Mouse (Mus musculus): ENCODE results near the gene Fam20b. TPM values are rescaled to one million over a fixed set of nuclear protein-coding genes. Genes with fewer than 3 reads are reported as not detected.

Gene Fam20b
- total RNA-seq (2021) = 10 to 100 TPM; 28.5 to 35.2 TPM
- long read RNA-seq, experiment 1, full-length matches to known transcripts = 28 of 37 reads
- long read RNA-seq, experiment 1, partial matches to known transcripts = 3 of 37 reads
- long read RNA-seq, experiment 1, other reads (novel, unspliced or antisense) = 6 of 37 reads
- long read RNA-seq, experiment 2, full-length matches to known transcripts = 23 of 32 reads
- long read RNA-seq, experiment 2, partial matches to known transcripts = 2 of 32 reads
- long read RNA-seq, experiment 2, other reads (novel, unspliced or antisense) = 7 of 32 reads

DNA sequence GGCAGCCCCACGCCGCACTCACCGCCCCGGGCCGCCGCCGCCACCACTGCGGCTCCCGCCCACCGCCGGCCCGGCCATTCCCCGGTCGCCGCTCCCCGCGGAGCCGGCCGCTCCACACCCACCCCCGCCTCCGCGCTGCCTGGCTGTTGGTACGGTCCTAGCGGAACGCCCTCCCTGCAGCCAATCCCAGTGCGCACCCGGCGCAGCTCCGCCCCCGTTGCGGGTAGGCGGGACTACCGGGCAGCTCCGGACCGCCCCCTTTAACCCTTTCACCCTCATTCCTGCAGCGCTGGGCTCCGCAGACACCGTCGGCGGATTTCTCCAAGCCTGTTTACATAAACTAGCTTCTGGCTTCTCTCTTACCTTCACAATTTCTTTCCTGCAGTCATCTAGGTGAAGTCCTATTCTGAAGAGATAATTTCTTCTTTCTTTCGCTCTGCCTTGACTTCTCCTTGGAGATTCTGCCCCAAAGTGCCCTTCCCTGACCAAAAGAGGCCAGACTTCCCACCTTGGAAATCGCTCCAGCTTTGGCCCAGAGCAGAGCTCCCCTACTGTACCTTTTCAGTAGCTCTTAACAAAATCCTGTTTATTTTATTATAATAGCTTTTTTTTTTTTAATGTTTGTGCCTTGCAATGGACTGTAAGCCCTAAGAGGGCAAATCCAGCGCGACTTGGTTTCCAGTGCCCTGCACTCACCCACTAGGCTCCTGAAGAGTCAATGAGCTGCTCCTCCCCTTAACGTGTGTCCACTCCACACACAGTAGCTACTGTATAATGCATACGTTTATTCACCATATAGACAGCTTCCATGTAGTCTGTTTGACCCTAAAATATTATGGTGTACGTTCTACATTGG lies at the start of gene Fam20b:
Gene Fam20b, minus strand, starts transcription at position 137 of the 856 bp plus-strand sequence.
- peak within 1 kb of the TSS; percentile 89 for H3K27ac ChIP-seq
- intact Hi-C loops (cut with DNase I) = loop anchor here (5.0 kb wide), 1 partner anchor 162 kb away; the partner anchor contains the start of gene Abl2
- TF ChIP-seq CTCF (IDR thresholded peaks at IDR 0.05) = no peak
- H3K4me3 ChIP-seq = peak within 1 kb of the TSS; percentile 92
- peak; percentile 99 for DNase-seq

DNA sequence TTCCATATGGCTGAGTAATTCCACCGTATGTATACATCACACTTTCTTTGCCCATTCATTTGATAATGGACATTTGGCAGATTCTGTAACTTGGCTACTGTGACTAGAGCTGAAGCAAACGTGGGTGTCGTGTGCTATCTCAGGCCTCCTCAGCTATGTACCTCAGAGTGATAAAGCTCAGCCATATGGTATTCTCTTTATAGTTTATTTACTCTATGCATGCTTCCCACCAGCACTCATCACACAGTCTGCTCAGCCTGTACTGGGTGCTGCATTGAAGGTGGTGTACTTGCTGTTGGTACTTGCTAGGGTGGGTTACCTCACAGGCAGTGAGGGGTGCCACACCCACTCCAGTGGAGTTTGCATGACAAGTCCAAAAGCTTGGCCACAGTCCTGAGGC lies 46.4 kb upstream of the Fam20b start:
- H3K4me3 ChIP-seq = no peak overlapping the region
- no peak overlapping the region for H3K27ac ChIP-seq
- intact Hi-C loops (cut with DNase I) = no loop called here
- TF ChIP-seq CTCF (IDR thresholded peaks at IDR 0.05) = no peak
- DNase-seq = no peak

DNA sequence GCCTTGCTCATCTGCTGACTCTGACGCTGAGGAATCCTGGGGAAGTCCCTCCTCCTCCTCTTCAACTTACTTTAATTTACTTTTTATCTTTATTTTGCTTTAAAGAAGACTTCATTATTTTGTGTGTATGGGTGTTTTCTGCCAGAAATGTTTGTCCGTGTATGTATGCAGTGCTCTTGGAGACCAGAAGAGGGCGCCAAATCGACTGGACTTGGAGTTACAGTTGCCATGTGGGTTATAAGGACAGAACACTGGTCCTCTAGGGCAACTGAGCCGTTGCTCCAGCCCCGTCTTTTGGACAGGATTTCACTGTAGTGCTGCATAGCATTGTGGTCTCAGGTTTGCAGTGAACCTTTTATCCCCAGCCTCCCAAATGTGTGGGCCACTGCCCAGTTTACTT lies 45.7 kb upstream of the Fam20b start:
- no peak overlapping the region for H3K27ac ChIP-seq
- no peak for DNase-seq
- TF ChIP-seq CTCF (IDR thresholded peaks at IDR 0.05) = peak; percentile 31; the same call in 1 of the 2 replicates
- intact Hi-C loops (cut with DNase I) = no loop called here
- H3K4me3 ChIP-seq = no peak overlapping the region

DNA sequence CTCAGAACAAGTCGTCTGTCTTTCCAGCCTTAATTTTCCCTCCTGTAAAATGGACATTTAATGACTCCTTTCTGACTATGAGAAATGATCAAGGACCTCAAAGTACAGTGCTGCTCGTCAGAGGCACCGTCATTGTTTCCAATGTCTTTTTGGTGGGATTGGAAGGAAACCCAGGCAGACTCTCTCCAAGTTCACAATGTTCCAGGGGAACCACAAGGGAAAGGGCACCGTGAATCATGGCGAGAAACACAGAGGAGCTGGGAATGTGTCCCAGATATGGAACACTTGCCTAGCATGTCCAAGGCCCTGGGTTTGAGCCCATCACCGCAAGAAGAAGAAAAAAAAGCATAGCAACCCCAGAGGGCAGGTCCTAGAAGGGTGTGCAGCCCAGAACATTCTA lies 44.4 kb upstream of the Fam20b start:
- intact Hi-C loops (cut with DNase I) = no loop called here
- peak; percentile 36 for DNase-seq
- no peak for TF ChIP-seq CTCF (IDR thresholded peaks at IDR 0.05)

DNA sequence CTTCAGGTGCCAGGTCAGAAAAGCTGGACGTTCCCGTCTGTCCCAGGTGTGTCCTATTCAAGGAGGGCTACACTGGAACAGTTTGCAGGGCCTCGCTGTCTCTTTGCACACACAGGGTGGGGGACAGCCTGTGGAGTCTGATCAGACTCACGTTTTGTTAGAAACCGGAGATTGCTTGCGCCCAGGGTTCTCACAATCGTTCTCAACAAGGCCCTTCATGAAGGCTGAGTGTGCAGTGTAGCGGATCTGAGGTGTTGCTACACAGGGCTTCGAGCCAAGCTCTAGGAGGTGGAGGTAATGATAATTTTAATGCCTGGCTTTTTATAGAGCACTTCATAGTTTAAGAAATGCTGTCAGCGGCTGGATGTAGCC lies 42.5 kb upstream of the Fam20b start:
- DNase-seq = no peak
- Histone ChIP-seq H3K27ac (no peak overlapping the region), H3K4me3 (no peak overlapping the region)
- no peak for TF ChIP-seq CTCF (IDR thresholded peaks at IDR 0.05)
- intact Hi-C loops (cut with DNase I) = no loop called here

More for the DNA sequence above, 44.4 kb upstream of the Fam20b start:
- Histone ChIP-seq H3K4me3 (no peak overlapping the region), H3K27ac (0 out of 2 replicates have a peak overlapping the region, but pooled peaks have one; percentile 2)

DNA sequence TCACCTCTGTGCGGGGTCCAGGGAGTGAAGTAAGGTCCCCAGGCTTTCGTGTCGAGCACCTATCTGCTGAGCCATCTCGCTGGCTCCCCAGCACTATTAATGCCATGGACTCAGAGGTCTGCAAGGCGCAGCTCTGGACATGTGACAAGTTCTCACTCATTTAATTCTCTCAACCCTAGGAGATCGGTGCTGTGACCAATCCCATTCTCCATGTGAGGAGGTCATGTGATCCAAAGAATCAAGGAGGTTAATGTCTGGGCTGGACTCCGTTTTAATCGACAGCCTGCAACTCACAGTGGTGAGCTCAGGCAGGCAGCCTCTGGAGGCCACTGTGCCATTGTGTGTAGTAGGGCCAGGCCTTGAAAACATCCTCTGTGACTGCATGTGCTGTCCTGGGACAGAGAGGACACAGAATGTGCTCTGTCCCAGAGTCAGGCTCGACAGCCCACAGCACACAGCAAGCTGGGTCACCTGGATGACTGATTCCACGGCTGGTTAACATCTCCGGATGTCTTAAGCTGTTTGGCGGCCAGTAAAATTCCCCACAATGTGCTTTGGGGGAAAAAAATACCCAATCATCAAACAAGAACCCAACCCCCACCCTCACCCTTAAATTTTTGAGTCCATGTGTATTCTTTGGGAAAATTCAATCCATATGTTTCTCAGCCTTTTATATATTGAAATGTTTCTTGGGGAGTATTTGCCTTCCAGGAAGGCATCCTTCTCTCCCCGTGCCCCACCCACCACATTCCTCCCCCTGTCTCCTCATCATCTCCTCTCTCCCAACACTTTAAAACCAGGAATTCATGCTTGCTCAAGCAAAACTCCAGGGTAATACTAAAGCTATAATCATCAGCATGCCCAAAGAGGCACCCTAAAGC lies 41.9 kb upstream of the Fam20b start:
- TF ChIP-seq CTCF (IDR thresholded peaks at IDR 0.05) = no peak
- intact Hi-C loops (cut with DNase I) = no loop called here
- H3K27ac ChIP-seq = no peak overlapping the region
- no peak for DNase-seq
- no peak overlapping the region for H3K4me3 ChIP-seq

DNA sequence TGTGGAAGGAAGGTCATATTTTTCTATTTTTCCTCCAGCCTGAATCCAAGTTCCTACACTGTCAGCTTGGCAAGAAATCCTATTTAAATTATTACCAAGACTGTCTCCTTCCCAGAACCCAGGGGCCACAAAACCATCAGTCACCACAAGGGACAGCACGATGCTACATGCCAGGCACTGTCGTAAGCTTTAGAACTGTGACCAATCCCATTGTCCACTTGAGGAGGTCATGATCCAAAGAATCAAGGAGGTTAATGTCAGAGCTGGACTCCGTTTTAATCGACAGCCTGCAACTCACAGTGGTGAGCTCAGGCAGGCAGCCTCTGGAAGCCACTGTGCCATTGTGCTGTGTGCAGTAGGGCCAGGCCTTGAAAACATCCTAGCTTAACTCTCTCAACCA lies 39.4 kb upstream of the Fam20b start:
- TF ChIP-seq CTCF (IDR thresholded peaks at IDR 0.05) = no peak
- Histone ChIP-seq H3K27ac (peak overlapping the region; percentile 31; the same call in 1 of the 2 replicates), H3K4me3 (no peak overlapping the region)
- intact Hi-C loops (cut with DNase I) = no loop called here
- DNase-seq = no peak

DNA sequence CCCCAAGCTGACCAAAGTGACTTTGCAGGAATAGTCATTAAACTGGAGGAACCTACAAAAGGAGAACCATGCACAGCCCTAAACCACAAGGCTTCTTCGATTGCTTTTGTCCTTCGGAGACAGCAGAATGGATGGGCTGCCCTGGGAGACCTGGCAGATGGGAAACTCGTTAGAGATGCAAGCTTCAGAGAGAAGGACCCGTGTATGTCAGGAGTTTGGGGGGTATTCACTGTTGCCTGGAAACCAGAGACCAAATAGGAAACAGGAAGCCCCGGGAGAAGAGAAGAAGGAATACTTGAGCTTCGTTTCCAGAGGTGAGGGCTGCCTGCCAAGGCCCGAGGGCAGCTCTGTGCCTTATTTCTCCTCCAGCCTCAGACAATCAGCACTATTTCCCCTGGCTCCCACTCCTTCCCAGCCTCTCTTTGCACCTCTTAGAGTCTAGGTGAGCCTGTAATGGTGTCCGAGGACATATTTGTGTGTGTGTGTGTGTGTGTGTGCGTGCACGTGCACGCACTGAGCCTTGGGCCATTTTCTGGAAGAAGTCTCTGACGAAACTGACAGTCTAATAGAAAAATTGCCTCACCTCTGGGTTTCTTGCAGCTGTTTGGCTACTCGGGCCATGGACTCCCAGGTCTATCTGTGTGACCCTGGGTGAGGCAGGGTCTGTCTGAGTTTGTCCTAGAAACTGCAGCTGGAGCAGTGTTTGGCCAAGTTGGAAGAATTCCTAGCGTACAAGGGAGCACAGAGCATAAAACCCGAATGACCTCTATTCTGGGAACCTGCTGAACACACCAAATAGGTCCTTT lies 35.9 kb upstream of the Fam20b start:
- peak overlapping the region; percentile 4; the same call in 1 of the 2 replicates for H3K4me3 ChIP-seq
- intact Hi-C loops (cut with DNase I) = loop anchor here (5.0 kb wide), 1 partner anchor 132 kb away; no protein-coding TSS in a partner anchor
- H3K27ac ChIP-seq = peak overlapping the region; percentile 74

DNA sequence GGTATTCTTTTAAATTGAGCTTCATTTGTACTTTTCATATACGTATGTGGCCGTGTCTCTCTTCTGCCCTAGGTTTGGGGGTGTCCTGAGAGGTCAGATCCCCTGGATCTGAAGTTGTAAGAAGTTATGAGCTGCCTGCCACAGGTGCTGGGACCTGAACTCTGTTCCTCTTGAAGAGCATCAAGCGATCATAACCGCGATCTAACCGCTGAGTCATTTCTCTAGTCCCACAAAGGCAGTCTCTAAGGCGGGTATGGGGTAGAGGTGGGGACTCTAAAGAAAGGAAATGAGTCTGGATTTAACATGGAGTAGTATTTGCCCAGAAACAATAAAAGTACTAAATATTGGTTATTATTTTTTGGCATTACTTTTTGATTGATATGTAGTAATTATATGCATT lies 34.1 kb upstream of the Fam20b start:
- no peak for TF ChIP-seq CTCF (IDR thresholded peaks at IDR 0.05)

More for the DNA sequence above, 35.9 kb upstream of the Fam20b start:
- peak; percentile 67 for DNase-seq
- no peak for TF ChIP-seq CTCF (IDR thresholded peaks at IDR 0.05)

DNA sequence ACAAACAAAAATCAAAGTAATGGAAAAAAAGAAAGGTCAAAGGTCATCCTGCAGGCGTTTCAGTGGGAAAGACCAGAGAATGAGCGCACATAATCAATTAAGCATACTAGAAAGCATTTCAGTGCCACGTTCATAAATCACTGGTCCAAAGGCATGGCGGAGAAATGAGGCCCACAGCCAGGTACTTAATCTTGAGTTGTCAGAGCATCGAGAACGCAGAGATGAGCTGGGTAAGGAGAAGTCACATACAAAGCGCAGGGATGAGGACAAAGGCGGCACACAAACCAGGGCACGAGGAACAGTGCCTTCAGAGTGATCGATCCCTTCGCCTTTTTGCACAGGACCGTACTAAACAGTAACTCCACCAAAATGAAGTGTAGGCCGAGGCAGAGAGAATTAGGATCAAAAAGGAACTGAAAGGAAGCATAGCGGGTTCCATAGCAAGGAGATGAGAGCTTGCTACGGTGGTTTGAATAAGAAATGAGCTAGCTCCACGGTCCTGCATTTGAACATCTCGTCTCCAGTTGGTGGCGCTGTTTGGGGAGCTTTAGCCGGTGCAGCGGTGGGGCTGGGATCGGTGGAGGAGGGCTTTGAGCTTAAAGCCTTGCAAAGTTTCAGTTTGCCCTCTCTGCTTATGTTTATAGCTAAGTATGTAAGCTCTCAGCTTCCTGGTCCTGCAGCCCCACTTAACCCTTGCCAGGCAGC lies 33.3 kb upstream of the Fam20b start:
- intact Hi-C loops (cut with DNase I) = loop anchor here (5.0 kb wide), 1 partner anchor 135 kb away; no protein-coding TSS in a partner anchor
- peak overlapping the region; percentile 62; the same call in 1 of the 2 replicates for H3K27ac ChIP-seq
- H3K4me3 ChIP-seq = peak overlapping the region; percentile 69

More for the DNA sequence above, 34.1 kb upstream of the Fam20b start:
- DNase-seq = no peak
- Histone ChIP-seq H3K4me3 (no peak overlapping the region), H3K27ac (no peak overlapping the region)
- intact Hi-C loops (cut with DNase I) = loop anchor here (5.0 kb wide), 1 partner anchor 134 kb away; no protein-coding TSS in a partner anchor

DNA sequence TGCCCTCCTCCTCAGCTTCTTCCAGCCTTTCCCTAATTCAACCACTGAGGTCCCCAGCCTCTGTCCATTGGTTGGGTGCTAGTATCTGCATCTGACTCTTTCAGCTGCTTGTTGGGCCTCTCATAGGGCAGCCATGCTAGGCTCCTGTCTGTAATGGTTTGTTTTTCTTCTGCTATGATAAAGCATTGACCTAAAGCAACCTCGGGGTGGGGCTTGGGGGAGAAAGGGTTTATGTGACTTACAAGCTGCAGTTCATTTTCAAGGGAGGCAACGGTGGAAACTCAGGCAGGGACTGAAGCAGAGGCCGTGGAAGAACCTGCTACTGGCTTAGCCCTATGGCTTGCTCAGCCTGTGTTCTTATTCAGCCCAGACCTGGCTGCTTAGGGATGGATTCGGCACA lies 31.4 kb upstream of the Fam20b start:
- no peak overlapping the region for H3K27ac ChIP-seq
- H3K4me3 ChIP-seq = no peak overlapping the region
- intact Hi-C loops (cut with DNase I) = loop anchor here (5.0 kb wide), 1 partner anchor 137 kb away; no protein-coding TSS in a partner anchor
- DNase-seq = no peak
- no peak for TF ChIP-seq CTCF (IDR thresholded peaks at IDR 0.05)

More for the DNA sequence above, 33.3 kb upstream of the Fam20b start:
- peak; percentile 88 for TF ChIP-seq CTCF (IDR thresholded peaks at IDR 0.05)
- peak; percentile 85 for DNase-seq

Measured in gastrocnemius, adult 2 months (tissue).